Mouse (Mus musculus): ENCODE data around the gene Cyb561d1. TPM values are rescaled to one million over a fixed set of nuclear protein-coding genes. Genes with fewer than 3 reads are reported as not detected.

The Cyb561d1 gene
- polyA plus RNA-seq, 1 experiment from 2014 or later = 1.6 TPM

- ATAC-seq = no peak
- Histone ChIP-seq H3K4me3 (ENCODE audit: low read depth, low read length) (no peak overlapping the region), H3K4me1 (ENCODE audit: insufficient read depth) (no peaks in the 10 kb centered on the region), H3K4me2 (ENCODE audit: low read depth, low read length) (no peak overlapping the region), H3K9ac (replicated peaks) (no peak overlapping the region), H3K9me3 (ENCODE audit: low read length) (no peaks in the 10 kb centered on the region), H3K36me3 (replicated peaks; ENCODE audit: insufficient read depth, low read length) (no peaks in the 10 kb centered on the region), H3K27me3 (ENCODE audit: insufficient read depth, low read length) (no peaks in the 10 kb centered on the region), H3K27ac (ENCODE audit: low read depth) (no peak overlapping the region)
- no peak for TF ChIP-seq EP300 (IDR thresholded peaks at IDR 0.05; ENCODE audit: low read depth)
- TF ChIP-seq CTCF (IDR thresholded peaks at IDR 0.05; ENCODE audit: low read depth) = no peak
- WGBS (ENCODE audit: insufficient replicate concordance) = 46% methylated on average over 14 of the region's 14 CpGs
- DNase-seq = no peak
Measured at GRCm38 (mm10) chr3:108174672-108175531, 26.1 kb downstream of the Cyb561d1 start.

- TF ChIP-seq CTCF (IDR thresholded peaks at IDR 0.05; ENCODE audit: low read depth) (no peak), EP300 (IDR thresholded peaks at IDR 0.05; ENCODE audit: low read depth) (no peak)
- H3K4me2 ChIP-seq (ENCODE audit: low read depth, low read length) = no peak overlapping the region
- H3K4me1 ChIP-seq (ENCODE audit: insufficient read depth) = 0 out of 2 replicates have a peak, but pooled peaks cover 2% of the 10 kb centered on the region
- WGBS (ENCODE audit: insufficient replicate concordance) = 45% methylated on average over 3 of the region's 3 CpGs
- no peaks in the 10 kb centered on the region for H3K9me3 ChIP-seq (ENCODE audit: low read length)
- H3K36me3 ChIP-seq (replicated peaks; ENCODE audit: insufficient read depth, low read length) = no peaks in the 10 kb centered on the region
- H3K9ac ChIP-seq (replicated peaks) = no peak overlapping the region
- peak; percentile 58 for DNase-seq
- H3K27me3 ChIP-seq (ENCODE audit: insufficient read depth, low read length) = no peaks in the 10 kb centered on the region; the same call in 1 of the 2 replicates
- peak overlapping the region; percentile 39 for H3K27ac ChIP-seq (ENCODE audit: low read depth)
- no peak overlapping the region for H3K4me3 ChIP-seq (ENCODE audit: low read depth, low read length)
- peak; percentile 40; the same call in 1 of the 2 replicates for ATAC-seq
Measured at GRCm38 (mm10) chr3:108169199-108169598, 31.8 kb downstream of the Cyb561d1 start.

DNA sequence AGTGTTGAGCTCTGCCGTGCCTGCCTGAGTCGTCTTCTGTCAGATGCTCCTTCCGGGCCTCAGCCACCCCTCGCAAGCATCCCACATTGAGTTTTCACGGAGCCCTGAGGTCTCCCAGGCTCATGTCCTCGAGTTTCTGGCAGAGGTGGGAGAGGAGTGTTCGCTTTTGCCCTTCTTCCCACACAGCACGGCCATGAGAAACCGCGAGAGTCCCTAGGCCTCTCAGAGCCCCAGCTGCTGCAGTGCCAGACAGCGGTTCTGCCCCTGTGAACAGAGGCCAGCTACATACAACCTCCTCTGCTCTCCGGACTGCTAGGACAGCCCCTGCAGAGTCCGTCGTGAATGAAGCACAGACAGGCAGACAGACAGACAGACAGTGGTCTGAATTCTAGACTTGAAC, 33.5 kb downstream of the Cyb561d1 start:
- no peak for DNase-seq
- Histone ChIP-seq H3K27me3 (ENCODE audit: insufficient read depth, low read length) (no peaks in the 10 kb centered on the region; the same call in 1 of the 2 replicates), H3K4me3 (ENCODE audit: low read depth, low read length) (no peak overlapping the region), H3K4me2 (ENCODE audit: low read depth, low read length) (no peak overlapping the region), H3K27ac (ENCODE audit: low read depth) (peak overlapping the region; percentile 49; the same call in 1 of the 2 replicates), H3K4me1 (ENCODE audit: insufficient read depth) (0 out of 2 replicates have a peak, but pooled peaks cover 2% of the 10 kb centered on the region), H3K9ac (replicated peaks) (no peak overlapping the region), H3K9me3 (ENCODE audit: low read length) (no peaks in the 10 kb centered on the region), H3K36me3 (replicated peaks; ENCODE audit: insufficient read depth, low read length) (no peaks in the 10 kb centered on the region)
- WGBS (ENCODE audit: insufficient replicate concordance) = 57% methylated on average over 14 of the region's 14 CpGs
- TF ChIP-seq CTCF (IDR thresholded peaks at IDR 0.05; ENCODE audit: low read depth) (no peak), EP300 (IDR thresholded peaks at IDR 0.05; ENCODE audit: low read depth) (no peak)
- ATAC-seq = no peak

GRCm38 (mm10) chr3:108166486-108167211, 34.4 kb downstream of the Cyb561d1 start:
- H3K27ac ChIP-seq (ENCODE audit: low read depth) = peak overlapping the region; percentile 49; the same call in 1 of the 2 replicates
- ATAC-seq = peak; percentile 61
- no peaks in the 10 kb centered on the region for H3K36me3 ChIP-seq (replicated peaks; ENCODE audit: insufficient read depth, low read length)
- H3K9ac ChIP-seq (replicated peaks) = no peak overlapping the region
- TF ChIP-seq CTCF (IDR thresholded peaks at IDR 0.05; ENCODE audit: low read depth) (peak; percentile 53), EP300 (IDR thresholded peaks at IDR 0.05; ENCODE audit: low read depth) (no peak)
- peak; percentile 61 for DNase-seq
- H3K4me1 ChIP-seq (ENCODE audit: insufficient read depth) = 0 out of 2 replicates have a peak, but pooled peaks cover 2% of the 10 kb centered on the region
- H3K9me3 ChIP-seq (ENCODE audit: low read length) = no peaks in the 10 kb centered on the region
- H3K4me2 ChIP-seq (ENCODE audit: low read depth, low read length) = no peak overlapping the region
- no peaks in the 10 kb centered on the region; the same call in 1 of the 2 replicates for H3K27me3 ChIP-seq (ENCODE audit: insufficient read depth, low read length)
- 31% methylated on average over 11 of the region's 11 CpGs for WGBS (ENCODE audit: insufficient replicate concordance)
- H3K4me3 ChIP-seq (ENCODE audit: low read depth, low read length) = no peak overlapping the region

GRCm38 (mm10) chr3:108165532-108166315, 35.3 kb downstream of the Cyb561d1 start:
- Histone ChIP-seq H3K9ac (replicated peaks) (no peak overlapping the region), H3K4me3 (ENCODE audit: low read depth, low read length) (no peak overlapping the region), H3K27me3 (ENCODE audit: insufficient read depth, low read length) (no peaks in the 10 kb centered on the region; the same call in 1 of the 2 replicates), H3K27ac (ENCODE audit: low read depth) (no peak overlapping the region), H3K4me1 (ENCODE audit: insufficient read depth) (0 out of 2 replicates have a peak, but pooled peaks cover 2% of the 10 kb centered on the region), H3K36me3 (replicated peaks; ENCODE audit: insufficient read depth, low read length) (no peaks in the 10 kb centered on the region), H3K9me3 (ENCODE audit: low read length) (no peaks in the 10 kb centered on the region), H3K4me2 (ENCODE audit: low read depth, low read length) (no peak overlapping the region)
- ATAC-seq (no peak), DNase-seq (no peak)
- WGBS (ENCODE audit: insufficient replicate concordance) = 59% methylated on average over 10 of the region's 10 CpGs
- no peak for TF ChIP-seq CTCF (IDR thresholded peaks at IDR 0.05; ENCODE audit: low read depth)
- no peak for TF ChIP-seq EP300 (IDR thresholded peaks at IDR 0.05; ENCODE audit: low read depth)

Data from liver, postnatal 0 days (tissue).